Mouse (Mus musculus) CH12F3 (cell line): Measurements from ENCODE around the gene Zfp423.

Source experiments
- in situ Hi-C: fragments of 300-500 bp; cut with MboI; formaldehyde crosslinking; loops from 2 replicates; pipeline ENCODE4 v1.14.3; 2020; ENCODE audit warnings: low sequenced_read_pairs

The Zfp423 gene

GRCm38 (mm10) chr8:87908940-87909339 is 50.5 kb downstream of the Zfp423 start:
- in situ Hi-C loops, result no loop called here

GRCm38 (mm10) chr8:87905404-87905803 is 54.0 kb downstream of the Zfp423 start:
- in situ Hi-C loops, result no loop called here

- in situ Hi-C loops, result no loop called here
Measured at GRCm38 (mm10) chr8:87904108-87904507, 55.3 kb downstream of the Zfp423 start.

- in situ Hi-C loops, result no loop called here
Measured at GRCm38 (mm10) chr8:87895203-87896041, 64.0 kb downstream of the Zfp423 start.

- in situ Hi-C loops, result no loop called here
Measured at GRCm38 (mm10) chr8:87894287-87894686, 65.1 kb downstream of the Zfp423 start.

GRCm38 (mm10) chr8:87893547-87893946 is 65.8 kb downstream of the Zfp423 start:
- in situ Hi-C loops, result no loop called here

GRCm38 (mm10) chr8:87892891-87893290 is 66.5 kb downstream of the Zfp423 start:
- in situ Hi-C loops, result no loop called here

GRCm38 (mm10) chr8:87891884-87892283 is 67.5 kb downstream of the Zfp423 start:
- in situ Hi-C loops, result no loop called here

- in situ Hi-C loops, result no loop called here
Measured at GRCm38 (mm10) chr8:87887956-87888355, 71.4 kb downstream of the Zfp423 start.

GRCm38 (mm10) chr8:87881088-87881487 is 78.3 kb downstream of the Zfp423 start:
- in situ Hi-C loops, result no loop called here

- in situ Hi-C loops, result no loop called here
Measured at GRCm38 (mm10) chr8:87875852-87876251, 83.5 kb downstream of the Zfp423 start.

- in situ Hi-C loops, result no loop called here
Measured at GRCm38 (mm10) chr8:87875452-87875851, 83.9 kb downstream of the Zfp423 start.

GRCm38 (mm10) chr8:87872987-87873550 is 86.3 kb downstream of the Zfp423 start:
- in situ Hi-C loops, result no loop called here

GRCm38 (mm10) chr8:87872356-87872930 is 87.0 kb downstream of the Zfp423 start:
- in situ Hi-C loops, result no loop called here

GRCm38 (mm10) chr8:87866586-87866985 is 92.8 kb downstream of the Zfp423 start:
- in situ Hi-C loops, result no loop called here

- in situ Hi-C loops, result no loop called here
Measured at GRCm38 (mm10) chr8:87864236-87864635, 95.2 kb downstream of the Zfp423 start.

GRCm38 (mm10) chr8:87863128-87863527 is 96.3 kb downstream of the Zfp423 start:
- in situ Hi-C loops, result no loop called here

GRCm38 (mm10) chr8:87861718-87862117 is 97.7 kb downstream of the Zfp423 start:
- in situ Hi-C loops, result no loop called here

- in situ Hi-C loops, result no loop called here
Measured at GRCm38 (mm10) chr8:87860905-87861304, 98.5 kb downstream of the Zfp423 start.

- in situ Hi-C loops, result no loop called here
Measured at GRCm38 (mm10) chr8:87851871-87852270, 107.5 kb downstream of the Zfp423 start.

GRCm38 (mm10) chr8:87851380-87851779 is 108.0 kb downstream of the Zfp423 start:
- in situ Hi-C loops, result no loop called here

- in situ Hi-C loops, result no loop called here
Measured at GRCm38 (mm10) chr8:87848836-87849235, 110.6 kb downstream of the Zfp423 start.
